Mouse (Mus musculus) layer of hippocampus, adult 9-11 months (tissue): ENCODE measurements around the gene Rps24.
A peak's percentile ranks its signal among the peaks of the same experiment; 100 is the strongest.
"Not testable (repeated sequence)": the region's sequence is repeated elsewhere in the genome, so short reads cannot be mapped to it uniquely, and the experiment has no call there.

Experiments
- DNase-seq: peaks from one replicate; pipeline ENCODE4 v3.0.0; 2022

Rps24 gene

DNA sequence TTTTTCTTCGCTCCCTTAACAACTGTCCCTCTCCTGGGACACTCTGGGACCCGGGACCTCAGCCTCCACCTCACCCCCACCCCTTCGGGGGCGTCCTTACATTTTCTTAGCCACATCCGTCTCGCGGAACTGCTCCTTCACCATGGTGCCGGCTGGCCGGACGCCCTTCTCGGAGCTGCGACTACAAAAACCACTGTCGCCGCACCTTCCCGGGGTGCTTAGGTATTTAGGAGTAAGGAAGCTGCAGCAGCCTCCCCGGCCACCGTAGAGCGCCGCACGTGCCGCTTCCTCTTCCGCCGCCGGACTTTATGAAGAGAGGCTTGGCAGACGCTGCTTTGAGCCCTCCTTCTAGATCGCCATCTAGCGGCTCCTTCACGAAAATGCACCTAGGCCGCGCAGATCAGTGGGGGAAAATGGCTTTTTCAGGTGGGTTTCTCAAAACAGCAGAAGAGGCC lies at the start of gene Rps24, which contains the start of gene Polr3a:
Gene Rps24, plus strand, starts transcription at position 353 of the 455 bp plus-strand sequence.
Gene Polr3a, minus strand, starts transcription at position 286 of the 455 bp plus-strand sequence.
- peak; percentile 94 for DNase-seq

DNA sequence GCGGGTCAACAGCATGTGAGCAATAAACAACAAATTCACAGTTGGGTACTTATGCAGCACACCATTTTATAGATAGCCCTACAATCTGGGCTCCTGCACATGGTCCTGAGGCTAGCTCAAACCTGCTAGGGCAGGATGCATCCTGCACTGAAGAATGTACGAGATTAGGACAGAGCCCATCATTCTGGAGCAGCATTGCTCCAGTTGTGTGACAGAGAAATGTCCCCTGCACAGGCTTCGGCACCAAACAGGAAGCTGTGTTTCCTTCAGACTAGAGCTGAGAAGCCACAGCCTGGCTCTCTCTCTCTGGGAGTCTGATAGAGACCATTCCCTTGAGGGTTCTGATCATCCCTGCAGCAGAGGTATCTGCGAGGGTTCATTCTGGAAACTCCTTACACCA lies 43.4 kb upstream of the Rps24 start:
- DNase-seq = not testable (repeated sequence)

DNA sequence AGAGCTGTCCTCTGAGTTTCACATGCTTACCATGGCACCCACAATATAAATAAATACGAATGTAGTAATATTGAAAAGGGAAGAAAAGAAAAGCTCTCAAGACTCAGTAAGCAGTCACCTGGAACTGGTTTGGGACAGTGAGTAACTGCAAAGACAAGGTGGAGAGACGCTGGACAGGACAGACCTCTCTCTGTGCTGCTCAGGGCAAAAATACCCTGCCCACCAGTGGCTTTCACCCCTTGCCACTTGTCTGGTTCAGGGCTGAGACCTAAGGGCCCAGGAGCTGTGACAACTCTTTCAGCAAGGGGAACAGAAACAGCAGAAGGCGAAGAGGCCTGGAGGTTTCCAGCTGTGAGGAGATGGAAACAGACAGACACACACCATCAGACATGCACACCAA lies 28.7 kb upstream of the Rps24 start:
- no peak for DNase-seq

DNA sequence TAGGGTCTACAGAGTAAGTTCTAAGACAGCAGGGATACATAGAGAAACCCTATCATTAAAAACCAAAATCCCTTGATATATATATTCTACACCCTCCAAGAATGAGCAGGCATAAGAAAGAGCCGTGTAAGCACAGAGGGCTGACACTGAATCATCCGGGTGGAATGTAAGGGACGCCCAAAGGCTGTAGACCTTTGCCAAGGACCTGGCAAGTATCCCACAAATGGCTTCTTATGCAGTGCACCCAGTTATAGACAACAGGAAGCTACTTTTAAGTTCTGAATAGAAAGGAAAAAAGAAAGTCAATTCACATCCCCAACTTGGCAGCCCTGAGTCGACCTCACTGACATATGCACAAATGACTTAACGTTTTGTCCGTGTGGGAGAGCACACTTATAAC lies 18.1 kb upstream of the Rps24 start:
- DNase-seq = no peak

DNA sequence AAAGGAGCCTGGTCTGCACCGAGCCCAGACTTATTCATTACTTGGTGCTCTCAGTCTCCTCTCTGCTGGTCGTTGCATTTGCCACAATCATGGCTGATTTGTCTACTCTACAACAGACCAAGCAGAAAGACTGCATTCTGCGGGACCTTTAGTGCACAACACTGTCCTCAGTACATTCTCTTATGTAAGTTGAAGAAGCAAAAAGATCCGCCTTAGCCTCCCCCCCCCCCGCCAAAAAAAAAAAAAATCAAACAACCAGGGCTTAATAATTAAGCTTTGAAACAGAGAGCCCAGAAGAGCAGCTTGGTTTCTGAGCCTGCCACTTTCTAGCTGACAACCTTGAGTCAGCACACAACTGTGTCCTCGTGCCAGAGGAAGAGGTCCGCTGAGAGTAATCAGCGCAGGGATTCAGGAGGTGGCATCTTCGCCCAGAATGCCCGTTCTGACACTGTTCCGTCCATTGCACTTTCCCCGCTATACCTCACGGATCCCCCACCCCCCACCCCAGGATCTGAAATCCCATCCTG lies 621 bp upstream of the Rps24 start:
- DNase-seq = no peak

DNA sequence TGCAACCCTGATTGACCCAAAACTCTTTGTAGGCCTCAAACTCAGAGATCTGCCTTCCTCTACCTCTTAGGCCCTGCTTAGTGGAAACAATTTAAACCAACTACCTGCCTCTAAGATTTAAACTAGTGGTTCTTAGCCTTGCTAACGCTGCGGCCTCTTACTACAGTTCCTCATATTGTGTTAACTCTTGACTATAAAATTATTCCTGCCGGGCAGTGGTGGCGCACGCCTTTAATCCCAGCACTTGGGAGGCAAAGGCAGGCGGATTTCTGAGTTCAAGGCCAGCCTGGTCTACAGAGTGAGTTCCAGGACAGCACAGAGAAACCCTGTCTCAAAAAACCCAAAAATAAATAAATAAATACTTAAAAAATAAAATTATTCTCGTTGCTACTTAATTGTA lies 2.8 kb downstream of the Rps24 start:
- not testable (repeated sequence) for DNase-seq

DNA sequence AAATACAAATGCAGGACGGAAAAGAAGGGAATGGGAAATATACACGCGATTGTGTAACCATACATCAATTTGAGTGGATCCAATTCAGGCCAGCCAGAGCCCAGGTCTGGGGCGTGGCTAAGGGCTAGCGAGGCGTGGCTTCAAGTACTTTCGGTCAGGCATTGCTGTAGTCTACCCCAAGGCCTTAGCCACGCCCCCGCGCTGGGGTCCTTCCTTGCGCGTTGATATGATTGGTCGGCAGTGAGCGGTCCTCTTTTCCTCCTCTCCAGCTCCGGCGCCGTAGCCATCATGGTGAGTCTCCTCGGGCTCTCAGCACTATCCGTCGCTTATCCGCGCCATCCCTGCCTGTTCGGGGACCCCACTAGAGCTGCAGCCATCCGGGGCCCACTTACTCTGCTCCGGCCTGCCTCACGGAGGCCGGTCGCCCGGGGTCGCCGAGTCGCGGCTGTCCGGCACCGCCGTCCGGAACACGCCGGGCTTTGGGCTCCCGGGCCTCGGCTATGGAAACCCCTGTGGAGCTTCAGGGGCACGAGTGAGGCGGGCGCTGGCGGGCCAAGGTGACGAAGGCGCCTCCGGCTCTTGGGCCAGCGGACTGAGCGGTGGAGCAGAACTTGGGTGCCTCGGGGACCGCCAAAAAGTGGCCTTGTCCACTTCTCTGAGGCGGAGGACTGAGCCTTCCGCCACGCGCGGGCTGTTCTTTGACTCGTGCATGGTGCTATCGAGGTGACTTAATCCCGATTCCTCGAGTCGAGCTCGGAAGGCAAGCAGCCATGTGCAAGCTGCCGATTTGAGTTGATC lies 3.7 kb downstream of the Rps24 start:
- DNase-seq = peak; percentile 98

DNA sequence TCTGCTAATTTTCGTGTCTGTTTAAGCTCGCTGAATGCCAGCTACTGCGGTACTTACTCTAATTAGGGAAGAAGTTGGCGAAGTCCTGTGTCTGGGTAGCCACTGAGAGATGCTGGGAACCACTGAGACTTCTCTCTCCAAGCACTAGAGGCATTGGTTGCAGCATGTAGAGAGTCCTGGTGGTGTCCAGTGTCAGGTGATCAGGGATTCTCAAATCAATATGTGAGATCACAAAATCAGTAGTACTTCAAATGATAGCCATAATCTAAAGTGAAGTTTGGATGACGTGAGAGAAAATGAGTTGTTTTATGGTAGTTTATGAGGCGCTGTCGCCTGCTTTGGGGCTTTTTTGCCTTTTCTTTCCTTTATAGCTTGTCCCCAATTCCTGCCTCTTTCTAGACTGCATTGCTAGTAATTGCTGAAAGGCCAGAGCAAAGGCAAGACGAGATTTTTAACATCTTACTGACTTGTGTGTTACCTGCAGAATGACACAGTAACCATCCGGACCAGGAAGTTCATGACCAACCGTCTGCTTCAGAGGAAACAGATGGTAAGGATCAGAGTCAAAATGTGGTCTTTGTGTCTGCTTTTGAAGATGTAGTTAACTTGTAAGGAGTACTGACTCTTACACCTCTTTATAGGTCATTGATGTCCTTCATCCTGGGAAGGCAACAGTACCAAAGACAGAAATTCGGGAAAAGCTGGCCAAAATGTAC lies 4.5 kb downstream of the Rps24 start:
- DNase-seq = no peak

DNA sequence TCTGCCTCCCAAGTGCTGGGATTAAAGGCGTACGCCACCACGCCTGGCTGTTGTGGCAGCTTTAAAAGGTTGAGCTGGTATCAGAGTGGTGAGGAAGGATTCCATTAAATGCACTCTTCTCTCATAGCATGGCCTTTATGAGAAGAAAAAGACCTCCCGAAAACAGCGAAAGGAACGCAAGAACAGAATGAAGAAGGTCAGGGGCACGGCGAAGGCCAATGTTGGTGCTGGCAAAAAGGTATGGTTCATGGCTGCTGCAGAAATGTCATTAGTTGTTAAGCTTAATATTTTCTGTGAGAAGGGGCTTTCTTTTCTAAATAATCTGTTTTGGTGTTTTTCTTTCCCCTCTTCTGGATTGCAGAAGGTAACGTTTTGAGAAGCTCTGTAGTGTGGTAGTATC lies 6.3 kb downstream of the Rps24 start:
- no peak for DNase-seq

DNA sequence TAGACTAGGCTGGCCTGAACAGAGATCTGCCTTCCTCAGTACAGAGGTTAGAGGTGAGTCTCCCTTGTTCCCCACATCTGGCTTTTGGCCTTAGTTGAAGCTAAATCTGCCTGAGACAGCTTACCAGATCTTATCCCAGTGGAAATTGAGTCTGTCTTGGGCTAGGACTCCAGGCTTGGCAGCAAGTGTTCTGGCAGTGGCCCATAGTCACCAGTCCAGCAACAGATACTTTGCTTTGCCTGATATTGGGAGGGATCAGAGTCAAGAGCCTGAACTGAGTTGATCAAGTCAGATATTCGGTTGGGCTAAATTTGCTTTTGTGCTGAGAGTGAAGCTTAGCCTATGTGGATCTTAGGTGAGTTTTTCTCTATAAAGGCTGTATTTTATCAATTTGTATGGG lies 9.6 kb downstream of the Rps24 start:
- no peak for DNase-seq

DNA sequence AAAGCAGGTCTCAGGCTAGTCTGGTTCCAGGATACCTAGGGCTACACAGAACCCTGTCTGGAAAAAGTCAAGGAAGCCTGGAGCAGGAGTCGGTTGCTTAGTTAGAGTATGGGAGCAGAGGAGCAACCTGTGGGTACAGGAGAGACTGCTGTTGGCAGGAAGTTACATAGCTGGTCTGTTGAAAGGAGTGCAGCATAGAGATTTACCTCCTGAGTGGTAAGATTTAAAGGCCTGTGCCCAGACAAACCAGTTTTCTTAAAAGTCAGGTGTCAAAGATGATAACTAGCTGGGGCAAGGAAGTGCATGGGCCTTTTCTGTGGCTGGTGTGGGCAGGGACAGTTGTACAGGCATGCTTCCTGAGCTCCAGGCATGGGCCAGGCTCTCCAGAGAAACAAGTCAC lies 10.5 kb downstream of the Rps24 start:
- no peak for DNase-seq

DNA sequence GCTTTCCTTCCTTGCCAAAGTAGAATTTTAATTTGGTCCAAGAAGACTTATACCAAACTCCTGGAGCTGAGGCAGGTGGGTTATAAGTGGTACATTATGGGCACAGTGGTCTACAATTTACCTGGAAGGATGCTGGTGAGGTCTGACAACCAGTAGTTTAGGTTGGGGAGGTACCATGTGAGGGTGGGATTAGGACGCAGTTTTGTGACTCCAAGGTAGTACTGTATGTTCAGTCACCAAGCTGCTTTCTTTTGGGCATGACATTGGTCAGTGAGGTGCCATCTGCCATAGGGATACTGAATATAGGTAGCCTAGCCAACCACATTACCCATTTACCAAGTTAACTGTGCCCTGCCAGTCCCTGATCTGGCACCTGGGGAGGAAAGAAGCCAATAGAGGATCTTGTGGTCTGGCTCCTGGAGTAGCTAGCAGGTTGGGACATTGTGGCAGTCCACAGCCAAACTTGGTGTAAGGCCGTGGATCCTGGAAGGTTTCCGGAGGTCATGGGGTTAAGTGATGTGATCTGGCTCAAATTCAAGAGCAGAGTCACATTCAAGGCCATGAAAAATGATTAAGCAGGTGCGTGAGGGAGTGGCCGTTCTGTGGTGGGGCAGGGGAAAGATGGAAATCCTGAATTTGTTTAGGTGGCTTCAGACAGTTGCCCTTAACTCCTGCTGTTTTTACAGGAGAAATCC lies 11.8 kb downstream of the Rps24 start:
- no peak for DNase-seq

DNA sequence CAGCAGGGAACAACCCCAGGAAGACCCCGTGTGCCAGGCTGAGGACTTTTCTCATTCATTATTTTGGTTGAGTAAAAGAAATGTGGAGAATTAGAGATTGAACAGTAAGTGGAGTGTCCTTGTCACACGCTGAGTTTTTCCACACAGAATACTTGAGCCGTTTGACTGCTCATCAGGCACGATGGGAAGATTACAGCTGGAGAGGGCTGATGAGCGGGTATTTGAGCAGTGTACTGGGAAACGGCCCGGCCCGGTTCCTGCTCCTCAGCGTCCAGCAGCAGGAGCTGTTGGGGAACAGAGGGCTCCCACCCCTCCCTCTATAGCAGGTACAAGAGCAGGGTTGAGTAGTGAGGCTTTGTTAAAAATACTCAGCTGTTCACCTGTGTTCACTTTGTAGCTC lies 12.6 kb downstream of the Rps24 start:
- DNase-seq = no peak

DNA sequence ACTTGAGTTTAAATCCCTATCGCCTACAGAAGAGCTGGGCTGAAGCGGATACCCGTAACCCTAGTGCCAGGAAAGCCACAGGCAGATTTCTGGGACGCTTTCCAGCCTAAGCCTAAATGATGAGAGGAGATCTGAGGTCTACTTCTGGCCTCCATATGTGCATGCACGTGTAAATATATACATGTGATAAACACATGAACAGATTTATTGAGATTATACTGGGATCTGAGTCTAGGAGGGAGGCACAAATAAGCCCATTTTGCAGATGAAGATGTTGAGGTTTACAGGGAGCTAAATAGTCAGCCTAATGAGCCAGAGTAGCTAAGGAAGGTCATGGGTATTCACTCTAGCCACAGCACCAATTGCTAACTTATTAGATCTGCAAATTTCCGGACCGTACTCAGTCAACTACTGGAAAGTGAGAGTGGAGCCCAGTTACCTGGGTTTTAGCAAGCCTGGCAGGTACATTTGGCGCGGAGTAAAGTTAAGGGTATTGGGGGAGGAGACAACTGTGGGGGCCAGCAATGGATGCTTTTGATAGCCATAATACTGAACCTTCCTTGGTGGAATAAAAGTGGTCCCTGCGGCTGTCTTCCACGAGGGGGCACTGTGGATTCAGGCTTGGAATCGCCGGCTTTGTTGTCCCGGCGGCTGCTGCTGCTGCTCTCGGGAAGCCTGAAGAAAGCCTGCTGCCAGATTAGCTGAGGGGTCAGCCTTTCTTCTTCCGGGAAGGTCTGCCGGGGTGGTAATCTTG lies 13.3 kb downstream of the Rps24 start:
- DNase-seq = peak; percentile 73

DNA sequence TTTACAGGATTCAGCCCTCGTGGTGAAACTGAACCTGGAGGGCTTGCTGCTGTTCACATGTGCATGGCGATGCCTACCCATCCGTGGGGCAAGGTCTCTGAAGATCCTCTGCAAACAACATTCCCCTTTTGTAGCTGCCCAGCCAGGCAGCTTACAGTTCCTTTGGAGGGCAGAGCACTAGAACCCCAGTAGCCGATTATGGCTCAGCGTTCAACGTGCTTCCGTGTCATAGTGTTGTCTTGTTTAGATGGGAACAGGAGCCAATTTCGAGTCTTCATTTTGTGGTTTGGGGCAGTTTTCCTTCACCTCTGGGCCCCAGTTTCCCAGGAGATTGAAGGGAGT lies 13.9 kb downstream of the Rps24 start:
- DNase-seq = no peak

DNA sequence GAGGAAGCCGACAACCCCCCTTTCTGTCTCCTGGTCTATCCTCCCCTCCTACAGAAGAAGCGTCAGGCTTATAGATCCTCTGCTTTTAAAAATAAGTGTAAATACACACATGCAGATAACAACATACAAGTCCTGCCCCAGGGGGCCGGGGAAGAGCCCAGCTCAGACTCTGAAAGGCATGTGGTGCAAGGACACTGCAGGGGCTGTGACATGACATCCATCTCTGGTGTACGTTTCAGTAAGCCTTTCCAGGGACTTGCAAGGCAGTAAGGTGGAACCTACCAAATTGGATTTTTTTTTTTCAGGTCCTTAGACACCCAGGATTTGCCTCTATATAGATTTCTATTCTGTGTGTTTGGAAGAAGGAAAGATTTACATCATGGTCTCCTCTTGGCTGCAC lies 14.3 kb downstream of the Rps24 start:
- DNase-seq = no peak

DNA sequence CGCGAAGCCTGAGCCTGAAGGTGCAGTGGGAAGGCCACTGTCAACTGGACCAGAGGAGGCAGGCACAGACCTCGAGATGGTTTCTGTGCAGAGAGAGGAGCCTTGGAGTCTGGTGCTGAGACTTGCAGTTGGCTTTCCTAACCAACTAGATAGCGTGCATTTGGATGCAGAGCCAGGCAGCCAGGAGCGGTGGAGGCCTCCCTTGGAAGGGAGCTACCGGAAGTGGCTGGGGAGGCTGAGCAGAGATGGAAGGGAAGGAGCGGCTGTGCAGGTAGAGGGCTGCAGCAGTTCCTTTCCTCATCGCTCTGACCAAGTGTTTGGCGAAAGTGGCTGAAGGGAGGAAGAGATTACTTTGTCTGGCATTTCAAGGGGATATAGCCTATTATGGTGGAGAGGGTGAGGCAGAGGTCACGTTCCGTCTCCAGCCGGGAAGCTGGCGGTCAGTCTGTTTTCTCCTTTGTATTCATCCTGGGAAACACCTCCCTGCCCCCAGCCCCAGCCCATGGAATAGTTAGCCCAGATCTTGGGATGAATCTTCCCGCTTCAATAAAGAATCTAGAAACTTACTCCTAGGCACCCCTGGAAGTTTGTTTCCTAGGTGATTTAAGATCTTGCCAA lies 20.6 kb downstream of the Rps24 start:
- no peak for DNase-seq

DNA sequence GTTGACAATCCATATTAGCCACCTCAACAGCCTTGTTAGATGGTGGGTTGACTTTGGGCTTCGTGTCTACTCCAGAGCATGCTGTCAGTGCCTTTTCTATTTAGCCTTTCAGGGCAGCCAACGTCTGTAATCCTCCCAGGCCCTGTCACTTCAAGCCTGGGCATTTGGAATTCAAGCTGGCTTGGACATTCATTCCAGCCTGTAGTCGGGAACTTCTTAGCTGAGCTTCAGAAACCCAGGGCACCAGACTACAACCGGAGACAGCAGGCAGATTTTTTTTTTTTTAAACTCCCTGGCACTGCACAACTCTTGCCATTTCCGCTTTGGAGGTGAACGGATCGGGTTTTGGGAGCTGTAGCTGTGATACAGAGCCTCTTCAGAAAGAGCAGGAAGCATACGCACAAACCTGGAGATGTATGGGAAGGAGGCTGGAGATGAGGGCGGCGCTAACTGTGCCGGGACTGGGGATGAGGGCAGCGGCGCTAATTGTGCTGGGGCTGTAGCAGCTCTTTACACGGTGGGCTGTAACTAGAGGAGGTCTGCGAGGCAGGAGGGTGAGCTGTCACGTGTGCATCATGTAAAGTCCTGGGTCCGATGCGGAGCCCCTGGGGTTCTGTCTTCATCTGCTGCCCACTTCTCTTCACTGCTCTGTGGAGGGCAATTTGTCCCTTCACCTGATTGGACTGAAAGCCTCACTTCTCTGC lies 21.3 kb downstream of the Rps24 start:
- DNase-seq = no peak

DNA sequence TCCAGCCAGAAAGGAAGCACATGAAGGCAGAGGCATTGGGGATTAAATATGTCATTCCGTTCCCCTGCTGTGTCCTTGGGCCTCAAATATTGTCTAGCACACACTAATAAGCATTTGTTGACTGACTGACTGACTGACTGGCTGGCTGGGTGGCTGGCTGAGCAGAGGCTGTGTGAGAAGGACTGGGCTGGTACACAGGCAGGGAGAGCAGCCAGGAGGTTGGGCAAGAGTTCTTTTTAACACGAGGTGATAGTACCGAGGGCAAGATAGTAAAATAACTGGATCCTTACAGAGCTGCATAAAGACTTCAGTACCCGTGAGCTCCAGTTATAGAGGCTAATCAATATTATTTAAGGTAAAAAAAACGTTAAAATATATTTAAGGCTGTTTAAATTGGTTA lies 22.6 kb downstream of the Rps24 start:
- no peak for DNase-seq

DNA sequence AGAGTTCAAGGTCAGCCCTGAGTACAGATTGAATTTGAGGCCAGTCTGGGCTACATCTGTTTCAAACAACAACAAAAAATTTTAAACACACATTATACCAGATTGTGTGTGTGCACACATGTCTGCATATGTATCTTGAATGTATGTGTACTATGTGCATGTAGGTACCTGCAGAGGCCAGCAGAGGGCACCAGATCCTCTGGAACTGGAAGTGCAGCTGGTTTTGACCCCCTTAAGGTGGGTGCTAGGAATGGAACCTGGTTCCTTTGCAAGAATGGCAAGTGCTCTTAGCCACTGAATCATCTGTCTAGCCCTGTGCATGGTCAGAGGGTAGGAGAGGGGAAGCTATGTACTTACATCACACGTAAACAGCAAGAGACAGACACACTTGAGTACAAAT lies 23.3 kb downstream of the Rps24 start:
- no peak for DNase-seq

DNA sequence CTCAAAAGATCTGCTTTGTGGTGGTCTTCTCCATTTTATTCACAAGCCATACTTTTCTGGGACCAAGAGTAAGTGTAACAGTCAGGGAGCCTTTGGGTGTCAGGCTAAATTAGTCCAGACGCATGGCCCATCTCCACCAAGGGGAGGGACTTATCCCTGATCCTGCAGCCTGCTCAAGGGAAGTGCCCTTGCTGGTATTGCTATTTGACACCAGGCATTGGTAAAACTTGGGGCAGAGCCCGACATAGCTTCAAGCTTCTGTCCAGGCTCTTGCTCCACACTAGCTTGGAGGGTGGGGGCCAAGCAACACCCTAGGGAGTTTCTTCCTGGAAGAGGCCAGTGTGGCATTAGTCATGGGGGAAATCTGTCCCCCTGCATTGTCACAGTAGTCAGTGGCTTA lies 23.8 kb downstream of the Rps24 start:
- no peak for DNase-seq
